Mouse (Mus musculus): ENCODE data around the gene Phf13.
A peak's percentile ranks its signal among the peaks of the same experiment; 100 is the strongest.
"Not testable (repeated sequence)": the region's sequence is repeated elsewhere in the genome, so short reads cannot be mapped to it uniquely, and the experiment has no call there.

Gene Phf13

GRCm38 (mm10) chr4:151996173-151996950, at the start of gene Phf13:
Gene Phf13, minus strand, starts transcription at chr4:151996258.
- DNase-seq = peak; percentile 99

- DNase-seq = no peak
Measured at GRCm38 (mm10) chr4:152044609-152045008, 48.6 kb upstream of the Phf13 start.

GRCm38 (mm10) chr4:152043171-152043570, 47.1 kb upstream of the Phf13 start:
- DNase-seq = no peak

- no peak for DNase-seq
Measured at GRCm38 (mm10) chr4:152041924-152042641, 46.0 kb upstream of the Phf13 start.

DNA sequence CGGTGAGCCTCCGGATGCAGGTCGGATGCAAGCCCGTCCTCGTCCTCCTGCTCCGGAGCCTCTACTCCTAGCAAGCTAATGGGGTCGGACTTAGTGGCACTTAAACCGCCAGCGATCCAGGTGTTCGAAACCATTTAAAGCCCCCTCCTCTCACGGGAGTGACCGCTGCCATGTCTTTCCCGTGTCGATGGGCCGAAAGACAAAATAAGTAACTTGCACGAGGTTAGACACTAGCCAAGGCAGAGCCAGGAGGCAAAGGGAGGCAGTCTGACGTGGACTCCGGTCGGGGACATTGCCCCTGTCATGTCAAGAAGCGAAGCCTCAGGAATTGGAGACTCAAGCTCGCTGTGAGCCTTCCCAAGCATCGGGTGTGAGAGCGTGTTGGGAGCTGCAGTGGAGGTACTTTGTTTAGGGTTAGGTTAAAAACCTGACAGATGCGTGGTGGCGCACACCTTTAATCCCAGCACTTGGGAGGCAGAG, 43.8 kb upstream of the Phf13 start:
- DNase-seq = peak in 1 of 2 experiments; percentile 23

GRCm38 (mm10) chr4:152038985-152039830, 43.1 kb upstream of the Phf13 start, which contains the start of gene Nol9:
Gene Nol9, plus strand, starts transcription at chr4:152039321.
- DNase-seq = peak; percentile 94 to 95

DNA sequence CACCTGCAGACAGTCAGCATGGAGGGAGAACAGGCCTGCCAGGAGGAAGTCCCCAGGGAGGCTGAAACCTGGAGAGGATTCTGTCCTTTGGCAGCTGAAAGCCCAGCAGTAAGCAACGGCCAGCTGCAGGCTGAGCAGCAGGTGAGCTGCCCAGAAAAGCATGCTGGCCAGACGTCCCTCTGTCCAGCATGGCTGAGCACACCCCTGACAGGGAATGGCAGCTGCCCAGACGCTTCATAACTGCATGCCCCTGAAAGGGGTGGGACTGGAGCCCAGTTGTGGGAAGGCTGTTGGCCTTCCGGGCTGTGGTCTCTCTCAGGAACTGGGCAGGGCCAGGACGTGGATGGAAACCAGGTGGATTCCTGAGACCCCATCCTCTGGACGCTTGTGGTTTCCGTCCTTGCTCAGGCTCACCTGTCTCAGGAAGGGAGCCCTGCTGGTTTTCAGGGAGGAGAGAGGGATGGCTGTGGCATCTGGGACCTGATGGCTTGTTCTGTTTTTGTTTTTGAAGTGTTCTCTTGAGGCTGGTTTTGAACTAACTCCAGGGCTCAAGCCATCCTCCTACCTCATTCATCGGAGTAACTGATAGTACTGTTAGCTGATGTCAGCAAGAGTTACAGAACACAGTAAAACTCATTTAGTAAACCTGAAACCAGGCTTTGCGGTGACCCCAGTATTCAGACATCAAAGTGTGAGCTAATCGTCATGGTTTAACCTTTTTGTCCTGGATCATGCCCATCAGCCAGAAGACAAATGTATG, 42.3 kb upstream of the Phf13 start, which contains the start of gene Tas1r1:
Gene Tas1r1 (minus strand): TSS at position 344 of the 760 bp plus-strand sequence.
- DNase-seq = peak; percentile 11 to 69

- not testable (repeated sequence) for DNase-seq
Measured at GRCm38 (mm10) chr4:152036464-152036863, 40.4 kb upstream of the Phf13 start.

DNA sequence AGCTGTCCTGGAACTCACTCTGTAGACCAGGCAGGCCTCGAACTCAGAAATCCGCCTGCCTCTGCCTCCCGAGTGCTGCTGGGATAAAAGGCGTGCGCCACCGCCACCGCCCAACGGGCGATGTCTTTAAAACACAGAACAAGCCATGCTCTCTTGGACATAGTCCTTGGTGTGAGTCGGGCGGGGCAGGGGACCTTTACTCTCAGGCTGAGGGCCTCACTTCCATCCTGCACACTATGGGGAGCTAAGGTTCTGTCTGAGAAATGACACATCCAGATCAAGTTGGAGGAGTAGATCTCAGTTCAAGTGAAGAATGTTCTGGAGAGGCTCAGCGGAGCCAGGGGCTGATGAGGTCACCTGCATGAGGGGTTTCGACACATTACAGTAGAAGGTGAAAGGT, 36.9 kb upstream of the Phf13 start:
- DNase-seq = no peak

DNA sequence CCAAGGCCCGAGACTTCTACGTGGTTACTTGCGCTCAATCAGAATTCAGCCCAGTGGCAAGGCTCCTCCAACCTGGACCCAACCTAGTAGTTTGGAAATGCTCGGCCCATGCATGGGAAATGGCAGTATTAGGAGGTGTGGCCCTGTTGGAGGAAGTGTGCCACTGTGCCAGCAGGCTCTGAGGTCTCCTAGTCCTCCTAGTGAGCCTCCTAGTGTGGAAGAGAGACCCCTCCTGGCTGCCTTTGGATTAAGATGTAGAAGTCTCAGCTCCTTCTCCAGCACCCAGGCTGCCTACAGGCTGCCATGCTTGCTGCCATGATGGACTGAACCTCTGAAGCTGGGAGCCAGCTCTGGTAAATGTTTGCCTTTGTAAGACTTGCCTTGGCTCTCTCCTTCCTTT, 33.9 kb upstream of the Phf13 start:
- no peak for DNase-seq

DNA sequence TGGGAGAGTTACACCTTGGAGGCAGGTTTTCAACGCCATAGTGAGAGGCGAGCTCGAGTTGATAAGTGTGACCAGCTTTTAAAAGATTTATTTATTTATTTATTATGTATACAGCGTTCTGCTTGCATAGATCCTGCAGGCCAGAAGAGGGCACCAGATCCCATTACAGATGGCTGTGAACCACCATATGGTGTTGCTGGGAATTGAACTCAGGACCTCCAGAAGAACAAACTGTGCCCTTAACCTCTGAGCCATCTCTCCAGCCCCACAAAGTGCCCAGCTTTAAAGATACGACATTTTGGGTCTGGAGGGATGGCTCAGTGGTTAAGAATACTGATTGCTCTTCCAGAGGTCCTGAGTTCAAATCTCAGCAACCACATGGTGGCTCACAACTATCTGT, 33.0 kb upstream of the Phf13 start:
- DNase-seq = peak in 1 of 2 experiments; percentile 29

GRCm38 (mm10) chr4:152028456-152028855, 32.4 kb upstream of the Phf13 start:
- DNase-seq = no peak

DNA sequence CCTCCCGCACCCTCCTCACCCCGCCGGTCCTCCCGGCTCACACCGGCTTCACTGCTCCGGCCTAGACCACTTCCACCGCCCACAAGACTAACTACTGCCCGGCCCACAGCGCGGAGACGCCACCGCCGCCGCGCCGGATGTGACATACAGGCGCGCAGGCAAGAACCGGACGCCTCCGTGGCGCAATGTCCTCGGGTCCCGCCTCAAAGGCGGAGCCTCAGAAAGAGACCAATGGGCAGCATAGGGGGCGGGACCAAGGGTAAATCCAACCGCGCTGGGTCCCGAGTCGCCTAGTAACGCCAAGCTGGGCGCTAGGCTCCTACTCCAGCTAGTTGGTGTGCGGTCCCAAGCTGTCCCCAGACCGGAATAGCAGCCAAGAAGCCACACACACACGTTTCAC, 31.5 kb upstream of the Phf13 start, which contains the start of gene Zbtb48:
Gene Zbtb48 (minus strand): TSS at position 148 of the 400 bp plus-strand sequence.
- peak; percentile 98 to 99 for DNase-seq

DNA sequence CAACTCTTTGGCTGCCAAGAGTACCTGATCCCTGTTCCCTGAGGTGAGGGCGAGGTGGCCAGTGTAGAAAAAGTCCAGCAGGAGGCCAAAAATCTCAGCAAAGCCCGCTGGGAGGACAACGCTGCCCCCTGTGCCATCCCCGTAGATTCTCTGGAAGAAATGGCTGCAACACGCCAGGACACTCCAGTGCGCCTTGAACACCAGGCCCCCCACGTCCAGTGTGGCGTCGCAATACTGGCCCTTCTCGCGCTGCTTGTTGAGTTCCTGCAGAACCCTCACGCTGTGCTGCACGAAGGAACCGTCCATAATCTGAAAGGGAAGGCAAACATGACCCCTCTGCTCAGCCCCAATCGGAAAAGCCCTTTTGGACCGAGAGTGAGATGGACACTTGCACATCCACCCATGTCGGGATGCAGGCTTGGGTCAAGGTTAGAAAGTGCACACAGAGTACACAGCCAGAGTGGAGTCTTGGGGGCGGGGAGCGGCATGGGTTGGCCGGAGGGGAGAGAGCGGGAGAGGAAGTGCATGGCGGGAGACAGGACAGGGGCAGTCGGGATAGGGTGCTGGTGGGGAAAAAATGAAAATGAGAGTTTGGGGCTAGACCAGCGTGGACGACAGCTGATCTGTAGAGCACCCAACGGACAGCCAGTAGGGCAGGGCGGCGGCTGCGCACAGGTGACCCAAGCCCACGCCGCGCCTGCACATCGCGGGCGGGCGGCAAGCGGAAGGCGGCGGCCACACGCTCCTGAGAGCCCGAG, 30.9 kb upstream of the Phf13 start:
- peak; percentile 46 to 81 for DNase-seq

- no peak for DNase-seq
Measured at GRCm38 (mm10) chr4:152024525-152024924, 28.5 kb upstream of the Phf13 start.

DNA sequence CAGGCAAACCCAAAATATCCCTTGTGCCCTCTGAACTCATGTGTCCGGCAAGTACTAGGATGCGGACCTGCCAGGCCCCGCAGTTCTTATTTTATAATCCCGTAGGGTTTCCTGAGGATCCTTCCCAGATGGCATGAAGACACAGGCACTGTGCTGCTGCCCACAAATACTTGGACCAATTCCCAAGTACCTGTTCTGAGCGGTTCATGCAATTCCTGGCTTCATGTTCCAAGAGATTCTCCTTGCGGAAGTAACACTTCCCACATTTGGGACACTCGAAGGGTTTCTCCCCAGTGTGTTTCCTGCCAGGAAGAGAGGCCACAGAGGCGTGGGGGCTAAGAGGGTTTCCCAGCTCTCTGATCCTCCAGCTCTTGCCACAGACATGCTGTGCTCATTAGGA, 26.4 kb upstream of the Phf13 start:
- no peak for DNase-seq

- peak in 1 of 2 experiments; percentile 21 for DNase-seq
Measured at GRCm38 (mm10) chr4:152021568-152022097, 25.6 kb upstream of the Phf13 start.

GRCm38 (mm10) chr4:152020024-152020423, 24.0 kb upstream of the Phf13 start:
- DNase-seq = no peak

GRCm38 (mm10) chr4:152019073-152019472, 23.0 kb upstream of the Phf13 start:
- DNase-seq = no peak

DNA sequence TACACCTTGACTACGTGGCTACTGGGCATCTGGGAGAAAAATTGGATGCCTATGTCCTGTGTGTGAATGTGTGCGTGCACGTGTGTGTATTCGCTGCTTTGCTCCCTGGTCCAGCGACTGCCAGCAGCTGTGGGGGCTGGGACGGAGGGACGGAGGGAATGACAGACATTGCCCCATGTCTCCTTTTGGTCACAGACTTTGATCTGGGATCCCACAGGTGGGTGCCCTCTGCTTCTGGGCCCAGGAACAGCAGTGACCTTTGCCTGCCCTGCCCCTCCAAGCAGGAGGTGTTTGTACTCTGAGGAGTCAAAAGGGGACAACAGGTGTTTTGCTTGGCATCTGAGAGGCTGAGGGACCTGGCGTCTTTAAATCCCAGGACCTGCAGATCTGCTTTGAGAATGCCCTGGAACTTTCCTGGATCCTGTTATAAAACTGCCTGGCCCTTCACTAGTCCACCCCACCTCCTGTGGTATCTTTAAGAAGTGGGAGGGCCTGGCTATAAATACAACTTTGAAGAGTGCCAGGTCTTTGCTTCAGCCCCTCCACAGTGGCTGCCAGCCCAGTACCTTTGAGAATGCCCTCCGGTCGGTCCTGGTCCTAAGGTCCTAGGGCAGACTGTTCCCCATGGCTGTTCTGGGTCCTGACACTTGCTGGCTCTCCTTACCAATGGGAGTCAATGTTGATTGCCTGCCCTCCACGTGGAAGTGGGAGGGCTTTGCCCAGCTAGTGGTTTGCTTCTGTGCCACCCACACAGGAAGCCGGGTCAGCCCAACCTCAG, 17.2 kb upstream of the Phf13 start:
- peak; percentile 70 to 88 for DNase-seq

All from kidney, postnatal 25 days (tissue).